Mouse (Mus musculus): ENCODE data around the gene Olfr193.
"Not testable (repeated sequence)": the region's sequence is repeated elsewhere in the genome, so short reads cannot be mapped to it uniquely, and the experiment has no call there.

The Olfr193 gene

DNA sequence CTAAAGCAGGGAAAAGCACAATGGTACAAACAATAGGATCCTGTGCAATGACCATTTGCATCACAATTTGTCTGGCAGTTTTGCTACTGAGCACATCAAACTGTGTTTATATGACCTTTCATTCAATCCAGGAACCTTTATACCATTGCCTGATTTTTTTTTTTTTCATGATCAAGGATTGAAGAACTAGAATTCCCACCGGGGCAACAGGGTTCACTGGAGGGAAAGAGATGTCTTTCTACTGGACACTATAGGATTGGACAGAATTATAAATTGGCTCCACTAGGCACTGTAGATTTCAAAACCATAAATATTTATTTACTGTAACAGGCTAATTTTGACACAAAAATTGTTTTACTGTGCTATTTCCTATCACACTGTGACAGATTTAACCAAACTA is at the start of gene Olfr193:
Gene Olfr193, minus strand, starts transcription at position 101 of the 400 bp plus-strand sequence.
- no peak for DNase-seq

- no peak for DNase-seq
Measured at GRCm38 (mm10) chr16:59151996-59152395, 40.3 kb upstream of the Olfr193 start.

- DNase-seq: no peak
Measured at GRCm38 (mm10) chr16:59146746-59147145, 35.1 kb upstream of the Olfr193 start, which contains the start of gene Olfr195. Olfr195 (plus strand) TSS chr16:59147046.

- no peak for DNase-seq
Measured at GRCm38 (mm10) chr16:59141105-59141504, 29.4 kb upstream of the Olfr193 start.

GRCm38 (mm10) chr16:59130740-59131139 is 19.1 kb upstream of the Olfr193 start:
- DNase-seq: no peak

DNA sequence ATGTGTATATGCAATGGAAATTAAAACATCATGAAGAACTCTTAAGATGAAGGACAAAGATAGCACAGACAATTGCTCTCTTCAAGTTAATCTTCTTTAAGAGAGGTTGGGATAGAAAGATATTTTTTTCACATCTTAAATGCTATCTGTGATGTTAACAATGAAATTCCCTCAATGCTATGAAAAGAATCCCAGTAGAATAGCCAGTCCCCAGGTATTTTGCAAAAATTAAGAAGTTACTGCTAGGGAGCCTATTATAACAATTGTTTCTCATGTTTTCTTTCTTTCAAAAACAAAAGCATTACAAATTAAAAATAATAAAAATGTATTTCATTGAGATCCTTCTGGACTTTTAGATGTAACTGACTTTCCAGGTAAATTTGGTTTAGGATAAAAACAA is 9.3 kb upstream of the Olfr193 start, which contains the start of gene Olfr194:
Gene Olfr194, minus strand, starts transcription at position 101 of the 400 bp plus-strand sequence.
- no peak for DNase-seq

DNA sequence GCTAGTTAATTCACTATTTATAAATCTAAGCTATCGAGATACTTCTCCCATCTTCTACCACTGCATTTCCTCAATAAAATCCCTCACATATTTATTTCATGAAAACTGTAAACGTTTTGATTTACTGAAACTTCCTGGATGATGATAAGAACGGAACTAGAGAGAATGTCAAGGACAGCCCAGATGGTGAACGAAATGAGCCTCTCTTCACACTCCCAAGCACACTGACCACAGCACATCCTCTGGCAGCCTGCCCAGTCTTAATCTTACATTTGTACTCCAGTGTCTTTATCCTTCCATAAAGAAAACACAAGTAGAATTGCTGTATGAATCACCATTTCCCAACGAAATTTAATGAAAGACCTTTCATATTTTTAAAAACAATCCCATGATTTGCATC is 3.2 kb downstream of the Olfr193 start:
- DNase-seq: not testable (repeated sequence)

GRCm38 (mm10) chr16:59105312-59105711 is 6.4 kb downstream of the Olfr193 start:
- no peak for DNase-seq

DNA sequence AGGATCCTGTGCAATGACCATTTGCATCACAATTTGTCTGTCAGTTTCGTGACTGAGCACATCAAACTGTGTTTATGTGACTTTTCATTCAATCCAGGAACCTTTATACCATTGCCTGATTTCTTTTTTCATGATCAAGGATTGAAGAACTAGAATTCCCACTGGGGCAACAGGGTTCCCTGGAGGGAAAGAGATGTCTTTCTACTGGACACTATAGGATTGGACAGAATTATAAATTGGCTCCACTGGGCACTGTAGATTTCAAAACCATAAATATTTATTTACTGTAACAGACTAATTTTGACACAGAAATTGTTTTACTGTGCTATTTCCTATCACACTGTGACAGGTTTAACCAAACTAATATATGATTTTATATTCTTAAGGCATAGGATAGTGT is 22.0 kb downstream of the Olfr193 start, which contains the start of gene Olfr191:
Gene Olfr191, minus strand, starts transcription at position 101 of the 400 bp plus-strand sequence.
- DNase-seq: not testable (repeated sequence)

DNA sequence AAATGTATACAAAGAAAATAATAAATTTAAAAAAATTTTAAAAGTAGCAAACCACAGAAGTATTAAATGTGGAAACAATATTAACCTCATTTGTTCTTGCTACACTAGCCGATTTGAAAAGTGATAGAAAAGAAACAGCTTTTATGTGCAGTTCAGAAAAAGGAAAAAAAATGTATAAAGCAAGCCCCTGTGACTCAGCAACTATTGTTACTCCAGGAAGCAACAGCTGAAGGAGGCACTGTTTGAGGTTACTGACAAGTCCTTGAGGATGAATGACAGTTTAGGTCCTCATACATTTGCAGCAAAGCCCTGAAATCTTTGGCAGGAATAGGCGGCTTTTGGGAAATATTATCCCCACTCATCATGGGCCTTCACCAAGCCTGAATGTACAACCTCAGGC is 30.6 kb downstream of the Olfr193 start:
- DNase-seq: not testable (repeated sequence)

DNA sequence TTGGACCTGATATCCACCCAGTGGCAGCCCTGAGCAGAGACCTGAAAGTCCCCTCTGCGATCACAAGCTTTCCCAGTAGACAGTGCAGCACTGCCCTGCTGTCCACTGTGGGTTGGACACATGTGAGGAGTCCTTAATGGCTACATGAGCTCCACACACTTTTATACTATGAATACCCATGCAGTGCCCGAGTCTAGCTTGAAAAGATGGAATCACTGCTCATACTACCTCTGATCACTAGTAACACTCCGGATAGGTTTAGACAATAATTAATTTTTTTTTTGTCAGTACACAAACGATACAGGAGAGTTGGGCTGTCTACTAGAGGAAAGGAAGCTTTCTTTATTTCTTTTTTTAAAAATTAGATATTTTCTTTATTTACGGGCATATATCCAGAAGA is 33.8 kb downstream of the Olfr193 start, which contains the start of gene Olfr190:
Gene Olfr190, minus strand, starts transcription at position 101 of the 400 bp plus-strand sequence.
- DNase-seq: no peak

DNA sequence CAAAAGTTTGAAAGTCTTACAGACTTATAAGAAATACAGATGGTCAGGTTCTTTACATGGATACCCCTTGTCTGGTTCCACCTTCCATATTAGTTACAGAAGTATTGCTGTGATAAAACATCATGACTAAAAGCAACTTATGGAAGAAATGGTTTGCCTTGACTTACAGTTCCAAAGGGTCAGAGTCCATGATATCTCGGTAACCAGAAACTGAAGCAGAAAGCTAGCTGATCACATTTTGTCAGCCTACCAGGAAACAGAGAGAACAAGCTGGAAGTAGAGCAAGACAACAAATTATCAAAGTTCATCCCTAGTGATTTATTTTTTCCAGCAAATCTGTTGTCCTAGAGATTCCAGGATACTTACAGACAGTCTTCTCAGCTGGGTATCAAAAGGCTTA is 38.2 kb downstream of the Olfr193 start:
- no peak for DNase-seq

- DNase-seq: no peak
Measured at GRCm38 (mm10) chr16:59071755-59072154, 39.9 kb downstream of the Olfr193 start.

GRCm38 (mm10) chr16:59062411-59062810 is 49.3 kb downstream of the Olfr193 start:
- DNase-seq: not testable (repeated sequence)

All from retina, postnatal 1 day (tissue).